Mouse (Mus musculus): ENCODE measurements around the gene Gm884. TPM values are rescaled to one million over a fixed set of nuclear protein-coding genes. Genes with fewer than 3 reads are reported as not detected.

Gm884 gene
- polyA plus RNA-seq (2012; rRNA removed; ENCODE audit: low replicate concordance): not detected in 2 replicates

GRCm38 (mm10) chr11:103621040-103621439, at the start of gene Gm884:
Gene Gm884, minus strand, starts transcription at chr11:103621140.

GRCm38 (mm10) chr11:103649301-103649982, 28.5 kb upstream of the Gm884 start, which contains the start of gene Rprml:
Gene Rprml, plus strand, starts transcription at chr11:103649570.

GRCm38 (mm10) chr11:103638790-103639189, 17.9 kb upstream of the Gm884 start, which contains the start of gene Lyzl6:
Gene Lyzl6, minus strand, starts transcription at chr11:103638890.

DNA sequence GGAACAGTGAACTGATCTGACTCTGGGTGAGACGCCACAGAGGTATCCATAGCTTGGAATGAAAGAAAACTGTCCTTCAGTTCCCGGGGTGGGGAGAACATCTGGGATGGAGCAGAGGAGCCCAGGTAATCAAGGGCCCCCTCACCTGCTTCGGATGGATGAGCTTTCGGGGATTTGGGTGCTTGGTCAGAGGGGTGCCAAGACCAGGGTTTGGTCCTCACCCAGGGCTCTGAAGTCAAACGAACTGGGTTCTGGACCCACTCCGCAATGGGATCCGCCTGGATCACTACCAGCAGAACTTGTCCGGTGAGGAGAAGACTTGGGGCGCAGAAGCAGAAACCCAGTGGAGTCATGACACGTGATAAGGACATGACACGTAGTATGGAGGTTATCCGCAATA, 116.4 kb downstream of the Gm884 start, which contains the start of gene Lrrc37a:
Lrrc37a (minus strand) TSS at position 101 of the 400 bp plus-strand sequence.

Other genes with a start within 250 kb of the Gm884 start
- gene Plekhm1, start 208.5 kb downstream of the Gm884 start, polyA plus RNA-seq (2012; rRNA removed; ENCODE audit: low replicate concordance): 34.5 TPM in 2 replicates
- not detected in 2 replicates for gene Lrrc37a, start 116.5 kb downstream of the Gm884 start, polyA plus RNA-seq (2012; rRNA removed; ENCODE audit: low replicate concordance)
- gene Lyzl6, start 17.8 kb upstream of the Gm884 start, polyA plus RNA-seq (2012; rRNA removed; ENCODE audit: low replicate concordance): 0.47 TPM in 1 of 2 replicates, not detected in the other
- 1.1 and 2.6 TPM in 2 replicates for gene Rprml, start 28.4 kb upstream of the Gm884 start, polyA plus RNA-seq (2012; rRNA removed; ENCODE audit: low replicate concordance)
- gene Gosr2, start 76.8 kb upstream of the Gm884 start, polyA plus RNA-seq (2012; rRNA removed; ENCODE audit: low replicate concordance): 62.8 and 95.8 TPM in 2 replicates
- 0.18 and 0.22 TPM in 2 replicates for gene Wnt9b, start 128.7 kb upstream of the Gm884 start, polyA plus RNA-seq (2012; rRNA removed; ENCODE audit: low replicate concordance)
- gene Wnt3, start 153.0 kb upstream of the Gm884 start, polyA plus RNA-seq (2012; rRNA removed; ENCODE audit: low replicate concordance): 0.13 and 0.68 TPM in 2 replicates